Mouse (Mus musculus) brain, embryonic 14.5 days (tissue): ENCODE results near the gene Astn2. TPM values are rescaled to one million over a fixed set of nuclear protein-coding genes. Genes with fewer than 3 reads are reported as not detected.

Experiments used
- DNase-seq: peaks from one replicate; pipeline ENCODE4 v3.0.0-alpha.2; 2011; ENCODE audit warnings: low read depth
- CTCF ChIP-seq: fragments of 200-500 bp; IDR thresholded peaks from 2 replicates; pipeline ENCODE4 v1.5.1; 2012; ENCODE audit warnings: inconsistent platforms, mild to moderate bottlenecking, moderate library complexity, borderline replicate concordance; ENCODE audit not compliant: insufficient read depth, insufficient read length; ENCODE audit errors: extremely low read depth
- POLR2A ChIP-seq: fragments of 200-500 bp; IDR thresholded peaks from 2 replicates; pipeline ENCODE4 v1.6.1; 2012; ENCODE audit warnings: mild to moderate bottlenecking, inconsistent platforms, borderline replicate concordance; ENCODE audit not compliant: poor library complexity, insufficient read depth, insufficient read length, severe bottlenecking; ENCODE audit errors: extremely low read depth
- polyA plus RNA-seq: library from polyadenylated mRNA; depleted of rRNA; stranded (reverse); fragments of >200 nt; gene quantifications from 2 replicates; pipeline ENCODE4 v1.2.3, GENCODE M21; 2012

The Astn2 gene
- polyA plus RNA-seq, 1 experiment: 23.7 TPM

- no peak for TF ChIP-seq CTCF
- no peak for TF ChIP-seq POLR2A
- DNase-seq: no peak
Measured at GRCm38 (mm10) chr4:65426437-65426836, 978.0 kb downstream of the Astn2 start.

DNA sequence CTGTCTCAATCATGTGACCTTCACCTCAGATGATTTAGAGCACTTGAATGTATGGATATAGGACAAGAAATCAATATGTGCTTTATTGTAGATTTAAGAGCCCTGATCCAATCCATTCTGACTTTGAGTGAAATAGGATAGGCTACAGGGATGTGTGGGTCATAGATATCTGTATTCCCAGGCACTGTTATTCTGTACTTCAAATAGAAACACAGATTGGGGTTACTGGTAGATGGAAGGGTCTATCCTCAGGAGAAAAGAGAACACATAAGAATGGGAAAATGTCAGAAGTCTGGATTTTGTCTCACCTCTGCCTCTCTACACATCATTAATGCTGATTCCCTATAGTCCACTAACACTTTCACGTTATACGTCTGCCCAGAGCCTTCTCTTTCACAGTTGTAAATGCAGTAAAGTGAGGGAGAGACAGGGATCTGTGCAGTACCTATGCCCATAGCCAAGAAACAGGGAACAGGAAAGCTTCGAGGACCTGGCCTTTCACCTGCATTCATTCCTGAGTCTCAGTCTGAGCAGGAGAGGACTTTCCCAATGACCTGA, 981.3 kb downstream of the Astn2 start:
- DNase-seq: no peak

DNA sequence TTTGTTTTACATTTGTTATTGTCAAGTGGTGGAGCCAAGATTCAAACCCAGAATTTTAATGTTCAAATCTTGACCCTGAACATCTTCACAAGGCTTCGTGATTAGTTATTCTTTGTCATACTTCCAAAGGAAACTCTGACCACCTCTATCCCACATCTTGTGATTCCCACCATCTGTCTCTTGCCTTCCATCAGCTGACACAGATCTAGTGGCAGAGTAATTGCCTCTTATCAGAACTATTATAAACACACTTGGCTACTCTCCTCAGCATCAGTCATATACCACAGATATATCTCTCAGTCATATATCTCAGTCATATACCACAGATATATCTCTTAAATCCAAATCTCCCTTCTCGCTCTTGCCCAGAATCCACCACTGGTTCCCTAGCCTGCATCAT, 983.1 kb downstream of the Astn2 start:
- TF ChIP-seq POLR2A: no peak
- TF ChIP-seq CTCF: no peak
- no peak for DNase-seq

More for the DNA sequence above, 981.3 kb downstream of the Astn2 start:
- TF ChIP-seq CTCF (no peak), POLR2A (no peak)

GRCm38 (mm10) chr4:65420511-65420931, 983.9 kb downstream of the Astn2 start:
- no peak for TF ChIP-seq POLR2A
- no peak for TF ChIP-seq CTCF

GRCm38 (mm10) chr4:65415507-65415906, 988.9 kb downstream of the Astn2 start:
- no peak for DNase-seq
- no peak for TF ChIP-seq POLR2A
- TF ChIP-seq CTCF: no peak

More at GRCm38 (mm10) chr4:65420511-65420931, 983.9 kb downstream of the Astn2 start:
- DNase-seq: peak; percentile 90

DNA sequence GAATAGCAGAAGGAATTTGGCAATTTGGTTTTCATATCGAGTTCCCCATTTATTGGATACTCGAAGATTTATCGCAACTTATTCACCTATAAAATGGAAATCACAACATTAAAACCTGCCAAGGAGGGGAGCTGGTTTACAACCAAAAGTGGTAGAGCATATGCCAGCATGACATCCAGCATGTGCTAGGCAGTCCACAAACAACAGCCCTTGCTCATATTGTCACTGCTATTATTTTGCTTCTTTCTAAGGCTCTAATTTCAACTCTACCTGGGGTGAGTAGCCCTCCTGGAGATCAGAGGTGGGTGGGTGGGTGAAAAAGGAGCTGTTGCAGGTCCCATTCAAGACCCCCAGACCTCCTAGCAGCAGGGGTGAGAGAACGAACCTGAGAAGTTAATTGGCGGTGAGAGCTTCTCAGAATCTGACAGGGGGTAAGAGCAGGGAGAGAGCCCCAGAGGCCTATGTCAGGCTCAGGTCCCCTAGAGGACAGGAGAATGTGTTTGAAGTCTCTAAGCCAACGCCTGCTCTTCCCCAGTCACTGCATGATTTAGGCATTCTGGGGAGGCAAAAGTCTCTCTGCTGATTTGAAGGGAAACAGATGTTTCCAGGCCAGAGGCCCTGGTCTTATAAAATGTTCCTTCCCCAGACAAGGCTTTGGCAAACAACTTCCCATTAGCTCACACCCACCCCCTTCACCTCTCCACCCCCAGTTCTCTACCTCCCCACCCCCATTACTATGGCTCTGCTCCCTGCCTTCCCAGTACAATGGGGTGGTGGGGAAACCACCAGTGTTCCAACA, 1001.4 kb downstream of the Astn2 start:
- no peak for DNase-seq

DNA sequence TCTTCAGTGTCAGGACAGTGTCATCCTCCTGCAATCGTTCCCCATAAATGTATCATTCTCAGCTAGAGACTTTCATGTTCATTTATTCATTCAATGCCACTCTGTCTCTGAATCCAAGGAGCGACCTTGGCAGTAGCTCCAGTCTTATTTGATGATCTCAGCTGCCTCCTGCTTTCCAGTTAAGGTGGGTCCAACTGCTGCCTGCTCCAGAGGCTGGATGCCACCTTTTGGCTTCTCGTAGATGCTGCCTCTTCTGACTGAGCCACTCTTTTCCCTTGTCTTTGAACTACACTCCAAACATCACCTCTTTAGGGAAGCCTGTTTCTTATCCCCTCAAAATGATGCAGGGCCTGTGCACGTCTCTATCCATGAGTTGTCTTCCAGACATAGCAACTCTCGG, 1002.1 kb downstream of the Astn2 start:
- DNase-seq: no peak
- no peak for TF ChIP-seq CTCF
- TF ChIP-seq POLR2A: no peak

More for the DNA sequence above, 1001.4 kb downstream of the Astn2 start:
- TF ChIP-seq POLR2A (no peak), CTCF (no peak)

- DNase-seq: no peak
- no peak for TF ChIP-seq CTCF
- no peak for TF ChIP-seq POLR2A
Measured at GRCm38 (mm10) chr4:65399457-65399856, 1005.0 kb downstream of the Astn2 start.

DNA sequence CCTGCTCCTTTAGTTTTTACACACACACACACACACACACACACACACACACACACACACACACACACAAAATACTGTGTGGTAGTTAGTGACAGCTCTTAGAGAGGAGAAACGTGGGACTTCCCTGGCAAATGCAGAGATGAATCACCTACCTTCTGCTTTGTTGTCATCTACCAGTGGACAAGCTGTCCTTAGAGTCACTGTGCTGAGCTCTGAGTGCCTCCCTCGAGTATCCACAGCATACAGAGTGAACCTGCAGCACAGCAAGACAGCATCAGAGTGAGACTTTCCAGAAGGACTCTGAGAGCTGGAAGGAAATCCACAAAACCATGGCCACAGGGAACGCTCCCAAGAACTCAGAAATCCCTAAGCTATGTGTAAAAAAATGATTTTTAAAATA, 1007.6 kb downstream of the Astn2 start:
- no peak for TF ChIP-seq CTCF
- no peak for TF ChIP-seq POLR2A
- no peak for DNase-seq

- TF ChIP-seq POLR2A (no peak), CTCF (no peak)
- peak; percentile 3 for DNase-seq
Measured at GRCm38 (mm10) chr4:65391001-65391400, 1013.4 kb downstream of the Astn2 start.

DNA sequence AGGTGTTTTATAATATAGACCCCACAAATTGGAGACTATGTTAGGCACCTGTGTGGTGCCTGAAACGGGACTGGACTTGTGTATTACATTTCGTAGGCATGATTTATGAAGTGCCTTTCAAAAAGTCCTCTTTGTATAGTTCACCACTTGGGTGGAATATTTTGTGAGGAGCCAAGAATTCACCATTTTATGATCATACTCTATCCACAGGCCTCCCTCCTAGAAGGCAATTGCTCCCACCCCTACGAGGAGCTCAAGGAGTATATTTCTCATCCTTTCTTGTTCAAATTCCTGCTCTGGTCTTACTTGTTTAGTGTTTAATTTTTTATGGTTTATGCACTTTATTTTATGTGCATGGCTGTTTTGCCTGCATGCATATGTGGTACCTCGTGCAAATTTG, 1021.3 kb downstream of the Astn2 start:
- no peak for DNase-seq

GRCm38 (mm10) chr4:65379461-65379860, 1025.0 kb downstream of the Astn2 start:
- no peak for DNase-seq
- TF ChIP-seq POLR2A (no peak), CTCF (no peak)

More for the DNA sequence above, 1021.3 kb downstream of the Astn2 start:
- TF ChIP-seq POLR2A (no peak), CTCF (no peak)

DNA sequence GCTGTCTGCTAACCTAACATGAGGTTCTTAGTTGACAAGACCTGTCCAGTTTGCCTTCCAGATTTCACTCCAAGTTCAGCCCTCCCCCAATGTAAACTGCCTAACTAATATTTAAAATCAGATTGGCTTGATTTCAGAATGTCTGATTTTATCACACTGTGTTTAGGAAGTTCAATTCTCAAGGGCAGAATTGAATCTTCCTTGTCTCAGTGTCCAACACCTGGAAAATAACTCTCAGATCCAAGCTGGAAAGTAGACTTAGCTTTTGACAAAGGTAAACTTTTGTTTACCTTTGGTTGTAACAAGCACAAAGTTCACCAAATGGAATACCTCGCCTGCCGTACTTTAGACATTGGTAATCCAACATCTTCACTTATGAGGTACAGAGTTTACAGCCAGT, 1027.8 kb downstream of the Astn2 start:
- DNase-seq: no peak
- TF ChIP-seq CTCF: no peak
- TF ChIP-seq POLR2A: no peak

DNA sequence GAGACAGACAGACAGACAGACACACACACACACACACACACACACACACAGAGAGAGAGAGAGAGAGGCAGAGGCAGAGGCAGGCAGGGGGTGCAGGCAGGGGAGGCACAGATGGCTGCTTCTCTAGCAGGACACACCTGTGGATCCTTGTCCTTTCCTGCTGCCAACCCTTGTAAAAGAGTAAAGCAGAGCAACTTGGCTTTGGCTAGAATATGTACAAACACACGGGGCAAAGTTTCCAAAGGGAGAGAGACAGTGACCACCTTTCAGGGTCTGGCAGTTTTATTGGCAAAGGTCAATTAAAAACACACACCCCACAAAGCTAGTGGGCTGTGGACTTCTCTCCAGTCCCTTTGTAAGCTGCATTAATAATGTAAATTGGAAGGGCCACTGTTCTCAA, 1030.6 kb downstream of the Astn2 start:
- DNase-seq: no peak
- TF ChIP-seq POLR2A: no peak
- no peak for TF ChIP-seq CTCF

- DNase-seq: peak; percentile 6
- TF ChIP-seq CTCF (no peak), POLR2A (no peak)
Measured at GRCm38 (mm10) chr4:65372731-65373130, 1031.7 kb downstream of the Astn2 start.

GRCm38 (mm10) chr4:65367135-65367534, 1037.3 kb downstream of the Astn2 start:
- TF ChIP-seq CTCF: no peak

More at GRCm38 (mm10) chr4:65367135-65367534, 1037.3 kb downstream of the Astn2 start:
- peak; percentile 18 for DNase-seq
